Mouse (Mus musculus) bone marrow macrophage, adult 2 months (primary cell): Measurements from ENCODE around the gene Zfp661.

Source experiments
- CTCF ChIP-seq: IDR thresholded peaks from 2 replicates; pipeline ENCODE4 v1.5.1; 2012; ENCODE audit warnings: low read depth, mild to moderate bottlenecking, low read length, moderate library complexity
- POLR2A ChIP-seq: IDR thresholded peaks from 2 replicates; pipeline ENCODE4 v1.6.1; 2012; ENCODE audit warnings: mild to moderate bottlenecking, low read depth, low read length, borderline replicate concordance

GRCm38 (mm10) chr2:127611386-127611785 lies 24.5 kb upstream of the Zfp661 start:
- TF ChIP-seq POLR2A = no peak
- no peak for TF ChIP-seq CTCF
